Mouse (Mus musculus): ENCODE data around the gene Spag17.
"Not testable (repeated sequence)": the region's sequence is repeated elsewhere in the genome, so short reads cannot be mapped to it uniquely, and the experiment has no call there.

The Spag17 gene

GRCm38 (mm10) chr3:99885187-99885811 is at the start of gene Spag17:
Spag17 (plus strand) TSS chr3:99885406.
- no peak for DNase-seq (ENCODE audit: low read depth in 2 of 2, low spot score in 2 of 2)

- no peak for DNase-seq (ENCODE audit: low read depth in 2 of 2, low spot score in 2 of 2)
Measured at GRCm38 (mm10) chr3:99842333-99842732, 42.9 kb upstream of the Spag17 start.

- no peak for DNase-seq (ENCODE audit: low read depth in 2 of 2, low spot score in 2 of 2)
Measured at GRCm38 (mm10) chr3:99842808-99843207, 42.4 kb upstream of the Spag17 start.

- DNase-seq (ENCODE audit: low read depth in 2 of 2, low spot score in 2 of 2) = no peak
Measured at GRCm38 (mm10) chr3:99843233-99843632, 42.0 kb upstream of the Spag17 start.

- no peak for DNase-seq (ENCODE audit: low read depth in 2 of 2, low spot score in 2 of 2)
Measured at GRCm38 (mm10) chr3:99850926-99851325, 34.3 kb upstream of the Spag17 start.

GRCm38 (mm10) chr3:99854595-99854994 is 30.6 kb upstream of the Spag17 start:
- no peak for DNase-seq (ENCODE audit: low read depth in 2 of 2, low spot score in 2 of 2)

- DNase-seq (ENCODE audit: low read depth in 2 of 2, low spot score in 2 of 2) = no peak
Measured at GRCm38 (mm10) chr3:99858922-99859321, 26.3 kb upstream of the Spag17 start.

GRCm38 (mm10) chr3:99864706-99865105 is 20.5 kb upstream of the Spag17 start:
- DNase-seq (ENCODE audit: low read depth in 2 of 2, low spot score in 2 of 2) = no peak

- no peak for DNase-seq (ENCODE audit: low read depth in 2 of 2, low spot score in 2 of 2)
Measured at GRCm38 (mm10) chr3:99875137-99875536, 10.1 kb upstream of the Spag17 start.

GRCm38 (mm10) chr3:99881498-99881897 is 3.7 kb upstream of the Spag17 start:
- no peak for DNase-seq (ENCODE audit: low read depth in 2 of 2, low spot score in 2 of 2)

GRCm38 (mm10) chr3:99883988-99884564 is 1.1 kb upstream of the Spag17 start:
- DNase-seq (ENCODE audit: low read depth in 2 of 2, low spot score in 2 of 2) = no peak

GRCm38 (mm10) chr3:99894741-99895140 is 9.5 kb downstream of the Spag17 start:
- not testable (repeated sequence) for DNase-seq (ENCODE audit: low read depth in 2 of 2, low spot score in 2 of 2)

GRCm38 (mm10) chr3:99913809-99914439 is 28.7 kb downstream of the Spag17 start:
- no peak for DNase-seq (ENCODE audit: low read depth in 2 of 2, low spot score in 2 of 2)

- no peak for DNase-seq (ENCODE audit: low read depth in 2 of 2, low spot score in 2 of 2)
Measured at GRCm38 (mm10) chr3:99922944-99923343, 37.7 kb downstream of the Spag17 start.

- DNase-seq (ENCODE audit: low read depth in 2 of 2, low spot score in 2 of 2) = no peak
Measured at GRCm38 (mm10) chr3:99930920-99931620, 45.9 kb downstream of the Spag17 start.

- no peak for DNase-seq (ENCODE audit: low read depth in 2 of 2, low spot score in 2 of 2)
Measured at GRCm38 (mm10) chr3:99936159-99936558, 51.0 kb downstream of the Spag17 start.

- DNase-seq (ENCODE audit: low read depth in 2 of 2, low spot score in 2 of 2) = no peak
Measured at GRCm38 (mm10) chr3:99938611-99939286, 53.5 kb downstream of the Spag17 start.

GRCm38 (mm10) chr3:99945171-99945570 is 60.0 kb downstream of the Spag17 start:
- DNase-seq (ENCODE audit: low read depth in 2 of 2, low spot score in 2 of 2) = no peak

GRCm38 (mm10) chr3:99954039-99954602 is 68.9 kb downstream of the Spag17 start:
- DNase-seq (ENCODE audit: low read depth in 2 of 2, low spot score in 2 of 2) = no peak

- DNase-seq (ENCODE audit: low read depth in 2 of 2, low spot score in 2 of 2) = no peak
Measured at GRCm38 (mm10) chr3:99956517-99956916, 71.3 kb downstream of the Spag17 start.
